Mouse (Mus musculus): ENCODE results near the gene Cngb1.
"Not testable (repeated sequence)": the region's sequence is repeated elsewhere in the genome, so short reads cannot be mapped to it uniquely, and the experiment has no call there.

Cngb1 gene

DNA sequence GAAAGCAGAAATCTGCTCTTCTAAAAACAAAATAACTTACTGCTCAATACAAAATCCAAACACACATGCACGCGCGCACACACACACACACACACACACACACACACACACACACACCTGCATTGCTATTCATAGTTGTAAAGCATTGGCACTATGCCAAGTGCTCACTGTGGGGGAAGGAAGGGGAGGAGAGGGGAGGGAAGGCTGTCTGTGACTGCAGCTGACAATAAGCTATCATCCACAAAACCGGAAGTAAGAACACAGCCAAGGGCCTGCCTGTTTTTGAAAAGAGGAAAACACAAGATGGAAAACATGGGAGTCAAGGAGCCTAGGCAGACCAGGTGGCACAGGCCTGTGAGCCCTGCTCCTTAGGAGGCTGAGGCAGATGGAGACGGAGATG, 61.2 kb downstream of the Cngb1 start:
- no peak for DNase-seq (ENCODE audit: low read depth)

DNA sequence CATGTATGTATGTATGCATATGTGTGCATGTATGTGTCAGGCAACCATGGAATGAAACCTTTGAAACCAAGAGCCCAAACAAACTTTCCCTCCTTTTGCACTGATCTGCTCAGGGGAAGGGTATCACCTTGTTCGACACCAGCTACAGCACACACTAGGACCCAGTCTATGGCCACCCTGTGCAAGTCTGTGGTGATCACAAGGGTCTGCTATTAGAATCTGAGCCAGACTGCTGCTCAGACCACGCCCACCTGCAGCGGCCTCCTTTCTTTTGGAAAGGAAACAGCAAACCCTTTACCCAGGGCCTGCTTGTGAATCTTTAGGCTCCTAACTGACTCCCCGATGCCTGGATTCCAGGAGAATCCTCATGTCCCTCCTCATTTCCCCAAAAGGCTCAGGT, 62.5 kb downstream of the Cngb1 start:
- DNase-seq (ENCODE audit: low read depth), result no peak

DNA sequence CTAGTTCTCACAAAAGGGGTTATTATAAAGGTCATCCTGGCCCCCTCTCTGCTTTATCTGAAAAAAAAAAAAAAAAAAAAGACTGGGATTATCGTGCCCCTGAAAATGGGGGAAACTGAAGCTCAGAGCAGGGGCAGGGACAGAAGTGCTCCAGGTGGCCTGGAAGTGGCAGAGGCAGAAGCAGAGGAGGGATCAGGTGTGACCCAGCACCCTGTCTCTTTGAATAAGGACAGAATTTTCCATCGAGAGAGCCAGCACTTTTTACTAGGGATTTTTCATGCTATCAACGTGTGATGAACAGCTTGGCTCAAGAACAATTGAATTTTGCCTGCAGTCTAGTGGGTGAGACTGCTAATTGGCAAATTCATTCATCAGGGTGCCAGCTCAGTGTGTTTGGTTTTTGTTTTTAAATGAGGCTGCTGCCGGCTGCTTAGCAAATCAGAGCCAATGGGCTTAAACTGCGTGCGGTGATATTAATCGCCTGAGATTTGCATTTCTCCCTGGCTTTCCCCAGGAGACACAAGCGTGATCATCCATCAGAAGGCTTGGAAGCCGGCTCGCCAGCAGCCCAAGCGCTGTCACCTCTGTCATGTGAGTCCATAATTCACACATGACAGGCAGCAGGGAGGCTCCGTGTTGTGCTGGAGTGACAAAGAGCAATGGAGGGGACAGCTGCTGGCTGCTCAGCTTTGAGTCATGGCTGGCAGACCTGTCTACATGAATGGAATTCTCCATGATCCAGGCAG, 63.4 kb downstream of the Cngb1 start:
- DNase-seq (ENCODE audit: low read depth), result no peak

DNA sequence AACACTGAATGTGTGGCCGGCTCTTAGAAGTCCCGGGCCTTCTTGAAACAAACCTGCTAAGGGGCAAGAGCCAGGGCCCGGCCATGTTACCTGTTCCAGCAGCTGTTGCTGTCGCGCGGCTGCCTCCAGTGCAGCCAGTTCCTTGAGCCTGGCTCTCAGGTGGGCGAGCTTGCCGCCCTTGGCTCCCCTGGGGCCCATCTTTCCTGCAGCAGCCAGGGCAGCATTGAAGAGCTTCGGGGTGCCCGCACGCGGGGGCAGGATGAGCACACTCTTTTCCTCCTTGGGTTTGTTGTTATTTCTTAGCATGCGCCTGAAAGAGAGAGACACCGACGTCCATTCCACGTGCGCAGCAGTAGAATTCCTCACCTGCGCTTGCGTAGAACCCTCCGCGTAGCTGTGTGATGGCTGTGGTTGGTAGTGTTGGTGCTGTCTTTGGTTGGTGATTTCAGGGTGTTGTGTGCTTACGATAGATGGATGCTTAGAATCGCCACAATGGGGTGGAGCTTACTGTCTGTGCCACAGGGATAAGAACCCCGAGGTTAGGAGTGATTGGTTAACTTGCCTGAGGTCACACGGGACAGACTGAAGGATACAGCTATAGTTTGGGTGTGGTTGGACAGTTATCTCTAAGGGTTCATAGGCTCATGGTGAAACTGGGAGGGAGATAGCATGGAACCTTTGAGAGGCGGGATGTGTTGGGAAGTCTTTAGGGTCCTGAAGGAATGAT, 64.1 kb downstream of the Cngb1 start:
- no peak for DNase-seq (ENCODE audit: low read depth)

DNA sequence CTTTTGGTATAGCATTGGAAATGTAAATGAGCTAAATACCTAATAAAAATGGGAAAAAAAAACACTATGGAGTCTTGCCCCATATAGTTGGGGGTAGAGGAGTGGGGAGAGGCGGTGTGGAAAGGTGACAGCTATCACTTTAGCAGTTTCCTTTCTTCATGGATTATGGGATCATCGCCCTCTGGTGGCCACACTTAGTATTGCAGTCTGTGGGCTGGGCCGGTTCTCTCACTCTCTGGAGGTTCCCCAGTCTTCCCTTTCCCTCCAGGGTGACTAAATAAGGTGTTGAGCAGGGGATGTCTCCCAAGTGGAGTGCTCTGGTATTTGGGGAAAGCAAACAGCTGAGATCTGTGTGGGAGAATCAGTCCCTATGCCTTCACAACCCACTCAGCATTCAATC, 70.7 kb downstream of the Cngb1 start:
- DNase-seq (ENCODE audit: low read depth), result peak; percentile 11

DNA sequence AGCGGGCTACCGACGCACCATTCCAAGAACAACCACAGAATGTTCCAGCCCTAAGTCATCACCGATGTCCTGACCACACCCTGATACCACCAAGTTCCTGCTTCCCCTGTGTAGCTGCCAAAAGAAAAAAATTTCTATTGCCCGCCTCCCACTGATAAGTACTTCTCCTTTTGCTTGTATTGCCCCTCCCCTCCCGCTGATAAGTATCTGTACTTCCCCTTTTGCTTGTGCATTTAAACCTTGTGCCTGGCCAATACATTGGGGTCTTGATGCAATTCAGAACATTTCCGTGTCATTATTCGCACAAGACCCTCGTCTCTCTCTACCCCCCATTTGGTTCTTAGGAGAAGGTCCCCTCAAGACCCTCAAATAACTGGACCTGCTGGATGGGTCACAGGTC, 76.3 kb downstream of the Cngb1 start:
- DNase-seq (ENCODE audit: low read depth), result not testable (repeated sequence)

DNA sequence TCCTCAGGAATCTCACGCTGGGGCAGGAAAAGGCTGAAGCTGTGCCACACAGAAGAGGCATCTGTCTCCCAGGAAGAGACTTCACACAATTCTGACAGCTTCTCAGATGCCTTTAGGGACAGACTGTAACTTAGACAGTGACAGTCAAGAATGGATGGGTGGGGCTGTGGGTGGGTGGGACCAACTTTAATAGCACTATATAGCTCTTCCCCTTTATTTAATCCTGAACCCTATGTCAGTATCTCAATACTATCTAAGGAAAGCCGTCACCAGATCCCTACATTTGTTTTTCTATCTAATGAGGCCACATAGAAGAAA, 79.3 kb downstream of the Cngb1 start:
- no peak for DNase-seq (ENCODE audit: low read depth)

DNA sequence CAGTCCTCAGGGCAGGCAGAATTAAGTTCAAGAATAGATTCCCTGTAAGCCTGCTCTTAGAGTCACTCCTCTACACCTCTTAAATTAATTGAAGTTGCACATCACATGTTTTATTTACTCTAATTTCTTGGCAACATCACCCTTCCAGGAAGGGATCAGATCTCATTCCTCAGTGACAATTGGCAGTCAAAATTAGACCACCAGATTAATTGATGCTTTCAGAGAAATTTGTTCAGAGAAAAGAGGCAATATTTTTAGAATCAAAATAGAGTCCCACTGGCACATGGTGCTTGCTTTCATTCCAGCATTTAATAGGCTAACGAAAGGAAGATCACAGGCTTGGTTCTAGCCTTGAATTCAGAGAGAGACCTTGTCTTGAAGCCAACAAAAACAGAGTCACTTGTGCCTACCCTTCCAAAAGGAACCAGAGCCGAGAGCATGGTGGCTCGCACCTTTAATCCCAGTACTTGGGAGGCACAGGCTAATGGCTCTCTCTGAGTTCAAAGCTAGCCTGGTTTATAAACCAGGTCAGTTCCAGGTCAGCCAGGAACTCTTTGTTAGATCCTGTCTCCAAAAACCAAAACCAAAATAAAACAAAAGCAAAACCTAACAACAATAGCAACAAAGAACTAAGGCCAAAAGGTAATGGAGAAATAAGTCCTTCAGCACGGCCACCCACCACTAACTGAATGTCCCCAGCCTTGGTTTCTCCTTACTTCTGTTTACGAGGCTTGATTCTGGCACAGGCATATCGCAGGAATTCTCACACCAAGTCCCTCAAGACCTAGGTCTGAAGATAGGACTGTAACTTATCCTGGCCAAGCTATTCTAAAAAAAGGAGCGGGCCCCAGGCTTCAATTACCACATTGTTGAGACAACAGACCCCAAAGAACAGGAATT, 79.9 kb downstream of the Cngb1 start:
- DNase-seq (ENCODE audit: low read depth), result no peak

DNA sequence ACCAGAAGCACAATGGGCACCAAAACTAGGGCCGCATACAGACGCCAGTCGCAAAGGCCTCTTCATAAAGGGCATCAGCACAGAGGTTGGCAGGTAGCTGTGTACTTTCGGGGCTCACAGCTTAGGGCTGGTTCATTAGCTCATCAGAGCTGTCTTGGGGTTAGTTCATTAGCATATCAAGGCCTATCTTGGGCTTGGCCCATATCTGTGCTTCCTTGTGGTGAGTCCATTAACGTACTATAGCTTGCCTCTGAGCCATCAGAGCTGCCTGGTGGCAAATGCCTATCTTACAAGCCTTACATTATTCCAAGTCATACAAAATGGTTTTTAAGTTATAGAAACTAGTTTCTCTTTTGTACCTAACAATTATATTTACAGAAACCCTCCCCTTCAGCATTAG, 82.4 kb downstream of the Cngb1 start:
- DNase-seq (ENCODE audit: low read depth), result no peak

DNA sequence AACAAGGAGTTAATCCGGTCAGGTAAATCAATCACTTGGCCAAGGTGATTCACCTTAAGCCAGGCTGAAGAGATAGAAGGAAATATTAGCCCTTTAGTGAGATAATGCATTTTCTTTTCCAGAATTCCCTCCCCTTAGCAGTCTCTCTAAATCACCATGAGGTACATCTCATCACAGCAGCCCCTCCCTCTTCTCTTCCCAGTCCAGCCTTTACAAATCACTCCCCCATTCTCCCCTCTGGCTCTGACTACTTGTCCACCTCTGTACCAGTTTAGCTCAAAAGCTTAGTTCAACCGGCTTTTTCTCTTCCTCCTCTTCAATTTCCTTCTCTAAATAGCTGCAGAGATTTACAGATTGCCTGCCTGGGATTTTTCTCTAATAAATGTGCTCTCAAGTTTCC, 85.3 kb downstream of the Cngb1 start:
- no peak for DNase-seq (ENCODE audit: low read depth)

DNA sequence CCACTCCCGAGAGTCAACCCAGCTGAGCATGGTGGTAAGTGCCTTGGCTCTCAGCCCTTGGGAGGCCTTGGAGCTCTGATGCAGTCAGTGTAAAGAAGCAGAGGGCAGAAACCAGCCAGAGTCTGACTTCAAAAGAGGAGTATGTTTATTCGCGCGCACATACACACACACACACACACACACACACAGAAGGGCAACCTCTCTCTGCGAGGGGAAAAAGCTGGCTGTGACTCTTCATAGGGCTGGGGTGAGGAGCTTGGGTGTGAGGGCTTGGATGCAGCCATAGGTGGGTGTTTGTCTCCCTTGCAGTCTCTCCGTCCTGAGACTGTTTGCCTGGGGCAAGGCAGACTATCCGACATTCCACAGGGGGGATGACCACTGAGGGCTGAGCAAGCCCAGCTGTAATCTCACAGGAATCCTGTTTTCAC, 85.8 kb downstream of the Cngb1 start:
- no peak for DNase-seq (ENCODE audit: low read depth)

DNA sequence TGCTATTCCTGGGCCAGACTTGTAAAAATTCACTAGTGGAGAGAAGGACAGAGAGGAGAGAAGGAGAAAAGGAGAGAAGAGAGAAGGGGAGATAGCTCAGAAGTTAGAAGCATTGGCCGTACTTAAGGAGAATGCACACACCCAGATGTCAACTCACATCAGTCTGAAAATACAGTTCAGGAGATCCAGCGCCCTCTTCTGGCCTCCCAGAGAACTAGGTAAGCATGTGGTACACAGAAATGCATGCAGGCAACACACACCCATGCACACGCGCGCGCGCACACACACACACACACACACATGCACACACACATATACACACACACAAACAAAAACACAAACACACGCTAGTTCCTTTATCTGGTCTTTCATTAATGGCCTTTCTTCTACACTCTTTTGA, 86.8 kb downstream of the Cngb1 start:
- no peak for DNase-seq (ENCODE audit: low read depth)

DNA sequence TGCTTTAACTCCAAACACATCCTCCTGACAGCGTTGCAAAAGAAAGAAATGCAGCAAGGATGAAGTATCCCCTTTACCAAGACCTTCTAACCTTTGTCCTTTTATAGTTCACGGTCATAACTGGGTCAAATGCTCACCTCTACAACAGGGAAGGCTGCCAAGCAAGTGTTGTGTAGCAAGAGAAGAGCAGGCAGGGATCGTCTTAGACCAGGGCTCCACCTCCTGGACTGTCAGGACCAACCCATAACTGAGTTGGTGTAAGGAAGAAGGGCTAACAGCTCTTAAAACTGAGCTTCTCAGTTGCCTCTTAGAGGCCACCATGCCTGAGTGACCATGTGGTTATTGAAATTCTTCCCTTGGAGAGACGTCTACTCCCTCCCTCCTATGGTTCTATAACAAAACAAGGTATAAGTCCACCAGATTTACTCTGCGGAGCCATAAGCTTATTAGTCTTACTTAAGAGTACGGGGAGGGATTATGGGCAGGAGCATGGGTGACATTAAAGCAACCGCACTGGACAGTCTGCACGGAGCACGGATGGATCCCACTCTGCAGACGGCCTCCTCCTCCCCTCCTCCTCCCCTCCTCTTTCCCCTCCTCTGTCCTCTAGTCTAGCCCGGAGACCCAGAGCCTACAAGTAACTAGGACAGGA, 90.5 kb downstream of the Cngb1 start:
- no peak for DNase-seq (ENCODE audit: low read depth)

DNA sequence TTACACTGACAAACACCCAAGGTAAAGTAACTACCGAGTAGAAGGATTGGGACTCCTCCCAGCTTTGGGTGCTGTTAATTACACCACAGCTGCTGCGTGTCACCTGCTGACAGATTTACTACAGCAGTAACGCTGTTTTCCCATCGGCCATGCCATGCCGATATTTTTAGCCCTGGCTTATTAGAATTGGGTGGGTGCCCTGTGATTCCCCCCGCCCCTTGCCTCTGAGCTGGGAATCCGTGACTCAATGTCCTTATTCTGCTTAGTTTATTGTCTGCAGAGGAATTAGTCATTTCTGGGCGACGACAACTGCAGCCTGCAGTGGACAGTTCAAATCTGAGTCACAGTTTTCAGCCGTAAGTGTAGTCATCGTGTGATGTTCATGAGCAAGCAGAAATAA, 96.5 kb downstream of the Cngb1 start:
- peak; percentile 77 for DNase-seq (ENCODE audit: low read depth)

DNA sequence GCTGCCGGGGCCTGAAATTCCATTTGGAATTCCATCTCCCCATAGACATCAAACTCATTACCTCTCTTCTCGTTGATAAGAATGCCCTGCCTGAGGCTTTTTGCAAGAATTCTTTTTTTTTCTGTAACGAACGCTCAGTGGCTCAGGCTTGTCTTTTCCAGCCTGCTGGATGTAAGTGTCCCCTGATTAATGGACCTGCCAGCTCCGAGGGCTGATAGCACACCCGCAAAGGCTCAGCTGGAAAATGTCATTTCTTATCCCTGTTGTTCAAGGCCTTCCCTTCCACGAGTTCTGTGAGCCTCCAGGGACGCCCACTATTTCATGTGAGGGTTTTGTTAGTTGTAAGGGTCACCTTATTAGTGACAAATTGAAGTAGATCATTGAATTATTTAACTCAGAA, 100.4 kb downstream of the Cngb1 start:
- no peak for DNase-seq (ENCODE audit: low read depth)

DNA sequence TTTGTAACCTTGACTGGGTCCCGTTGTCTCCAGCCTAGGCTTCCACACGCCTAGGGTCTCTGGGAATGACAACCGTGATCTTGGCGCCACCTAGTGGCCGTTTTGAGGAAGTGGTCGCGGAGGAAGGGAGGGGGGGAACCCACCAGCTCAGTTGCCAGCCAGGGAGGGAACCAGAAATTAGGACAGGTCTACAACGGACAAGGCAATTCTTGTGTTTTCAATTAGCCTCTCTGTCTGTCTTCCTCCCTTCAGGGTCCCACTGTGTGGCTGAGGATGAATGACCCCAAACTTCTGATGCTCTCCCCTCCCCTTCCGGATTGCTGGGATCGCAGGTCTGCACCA, 102.4 kb downstream of the Cngb1 start:
- no peak for DNase-seq (ENCODE audit: low read depth)

DNA sequence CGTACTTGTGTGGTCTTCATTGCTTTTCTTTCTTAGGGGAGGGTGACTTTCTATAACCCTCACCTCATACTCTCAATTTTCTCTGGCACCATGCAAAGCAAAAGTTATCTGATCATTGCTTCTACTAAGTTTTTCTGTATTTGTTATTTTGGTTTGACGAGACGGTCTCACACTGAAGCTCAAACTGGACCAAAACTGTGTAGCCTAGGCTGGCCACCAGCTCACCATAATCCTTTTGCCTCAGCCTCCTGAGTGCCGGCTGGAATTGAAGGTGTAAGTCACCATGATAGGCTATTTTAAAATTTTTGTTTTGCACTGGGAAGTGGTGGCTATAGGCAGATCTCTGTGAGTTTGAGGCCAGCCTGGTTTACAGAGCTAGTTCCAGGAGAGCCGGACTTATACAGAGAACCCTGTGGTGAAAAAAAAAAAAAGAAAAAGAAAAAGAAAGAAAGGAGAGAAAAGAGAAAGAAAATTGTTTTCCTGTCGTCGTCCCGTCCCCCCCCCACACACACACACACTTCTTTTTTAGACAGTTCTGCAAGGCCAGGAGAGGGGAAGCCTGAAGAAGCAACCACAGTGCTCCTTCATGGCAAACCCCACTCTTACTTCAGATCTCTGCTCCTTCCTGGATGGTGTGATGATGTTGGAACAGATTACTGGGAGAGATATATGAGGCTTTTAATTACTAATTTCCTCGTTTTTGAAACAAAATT, 102.9 kb downstream of the Cngb1 start:
- no peak for DNase-seq (ENCODE audit: low read depth)

DNA sequence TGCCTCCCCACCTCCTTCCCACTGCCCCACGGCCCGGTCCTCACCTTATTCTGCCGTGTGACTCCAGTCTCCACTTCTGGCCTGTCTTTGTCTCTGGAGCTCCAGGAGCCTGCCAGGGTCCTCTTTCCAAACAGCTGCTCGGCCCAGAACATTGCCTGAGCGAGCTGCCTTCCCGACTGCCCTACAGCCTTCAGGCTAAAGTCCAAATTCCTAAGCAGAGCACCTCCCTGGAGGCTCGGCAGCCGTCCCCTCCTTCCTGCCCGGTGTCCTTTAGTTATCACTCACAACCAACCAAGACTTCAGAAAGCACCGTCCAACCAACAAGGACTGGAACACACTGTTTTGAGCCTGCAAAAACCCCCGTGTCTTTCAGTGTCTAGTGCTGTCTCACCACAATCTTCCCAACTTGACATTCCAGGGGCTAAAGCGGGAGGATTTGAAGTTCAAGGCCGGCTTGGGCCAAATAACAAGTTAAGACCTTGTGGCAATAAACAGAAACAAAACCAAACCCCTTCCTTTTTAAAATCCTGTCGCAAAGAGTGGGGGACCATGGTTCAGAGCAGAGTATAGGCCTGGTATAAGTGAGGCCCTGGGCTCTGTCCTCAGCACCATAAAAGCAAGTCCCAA, 103.6 kb downstream of the Cngb1 start, which contains the start of gene Kifc3:
TSS of gene Kifc3 (minus strand) at position 164 of the 627 bp plus-strand sequence.
- no peak for DNase-seq (ENCODE audit: low read depth)

DNA sequence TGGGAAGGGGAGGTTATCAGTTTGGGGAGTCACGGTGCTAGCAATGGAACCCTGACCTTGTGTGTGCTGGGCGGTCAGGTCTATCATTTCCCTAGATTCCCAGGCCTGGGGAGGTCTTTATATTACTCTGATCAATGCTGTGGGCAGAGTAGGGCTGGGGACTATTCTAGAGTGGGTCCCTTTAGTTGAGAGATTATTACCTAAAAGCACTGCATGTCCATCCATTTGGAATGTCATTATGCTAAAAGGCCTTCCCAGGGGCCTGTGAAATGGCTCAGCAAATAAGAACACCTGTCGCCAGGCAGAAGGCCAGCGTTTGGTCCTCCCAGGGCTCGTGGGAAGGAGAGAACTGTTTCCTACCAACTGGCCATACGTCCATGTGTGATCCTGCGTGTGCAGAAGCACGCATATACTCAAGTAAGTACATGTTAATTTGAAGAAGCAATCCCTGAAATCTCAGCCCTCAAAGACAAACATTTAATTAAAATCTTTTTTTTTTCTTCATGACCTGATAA, 104.3 kb downstream of the Cngb1 start:
- DNase-seq (ENCODE audit: low read depth), result no peak

DNA sequence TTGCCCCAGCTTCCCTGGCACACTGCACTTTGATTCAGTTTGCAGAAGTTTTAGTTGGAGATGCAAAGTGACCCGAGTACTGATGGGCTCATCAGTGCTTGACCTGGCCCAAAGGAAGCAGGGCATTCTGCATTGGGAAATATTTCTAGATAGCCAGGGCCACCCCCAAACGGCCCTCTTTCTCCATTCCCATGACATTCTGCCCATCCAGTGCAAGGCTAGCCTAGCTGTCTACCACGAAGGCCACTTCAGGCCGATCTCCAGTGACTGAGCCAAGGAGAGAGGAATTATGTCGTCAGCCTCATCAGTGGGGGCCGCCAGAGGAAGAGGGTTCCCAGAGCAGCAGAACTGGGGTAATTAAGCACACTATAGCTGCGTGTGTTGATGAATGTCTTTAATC, 104.9 kb downstream of the Cngb1 start:
- no peak for DNase-seq (ENCODE audit: low read depth)

DNA sequence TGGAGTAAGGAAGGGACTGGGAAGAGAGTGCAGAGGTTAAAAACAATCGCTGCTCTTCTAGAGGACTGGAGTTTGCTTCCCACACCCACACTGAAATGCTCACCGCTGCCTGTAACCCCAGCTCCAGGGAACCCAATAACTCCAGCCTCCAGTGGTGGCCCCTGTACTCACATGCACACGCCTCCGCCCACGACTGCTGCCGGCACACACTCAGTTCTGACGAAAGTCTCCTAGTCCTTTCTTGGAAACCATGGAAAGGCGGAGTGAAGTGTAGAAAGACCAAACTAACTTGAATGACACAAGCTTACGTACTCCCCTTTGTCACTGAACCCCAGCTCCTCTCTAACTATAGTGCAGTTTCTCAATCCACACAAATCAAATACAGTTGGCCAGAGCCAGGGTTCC, 106.4 kb downstream of the Cngb1 start:
- DNase-seq (ENCODE audit: low read depth), result no peak

All from fibroblast of lung, adult 2 months (primary cell).